Mouse (Mus musculus) forebrain, embryonic 10.5 days (tissue): Measurements from ENCODE around the gene Macf1. TPM values are rescaled to one million over a fixed set of nuclear protein-coding genes. Genes with fewer than 3 reads are reported as not detected.
A peak's percentile ranks its signal among the peaks of the same experiment; 100 is the strongest.
"Not testable (repeated sequence)": the region's sequence is repeated elsewhere in the genome, so short reads cannot be mapped to it uniquely, and the experiment has no call there.

Experiments
- DNase-seq: peaks from one replicate; pipeline ENCODE4 v3.0.0-alpha.2; 2017; ENCODE audit warnings: low spot score; ENCODE audit errors: extremely low spot score
- H3K27ac ChIP-seq: fragments of 300-500 bp; sonication (generic); 2 replicates; pipeline ENCODE4 v1.5.1; 2016; ENCODE audit warnings: mild to moderate bottlenecking
- H3K27me3 ChIP-seq: fragments of 300-500 bp; sonication (generic); 2 replicates; pipeline ENCODE4 v1.6.1; 2016; ENCODE audit warnings: mild to moderate bottlenecking; ENCODE audit not compliant: poor library complexity, severe bottlenecking
- H3K36me3 ChIP-seq: fragments of 300-500 bp; sonication (generic); replicated peaks from 2 replicates; pipeline ENCODE4 v1.6.1; 2016; ENCODE audit warnings: mild to moderate bottlenecking, moderate library complexity
- H3K4me1 ChIP-seq: fragments of 300-500 bp; sonication (generic); 2 replicates; pipeline ENCODE4 v1.6.1; 2016
- H3K4me3 ChIP-seq: fragments of 300-500 bp; sonication (generic); 2 replicates; pipeline ENCODE4 v1.5.1; 2016; ENCODE audit warnings: mild to moderate bottlenecking, moderate library complexity
- H3K9me3 ChIP-seq: fragments of 300-500 bp; sonication (generic); 2 replicates; pipeline ENCODE4 v1.6.1; 2016; ENCODE audit warnings: mild to moderate bottlenecking, moderate library complexity
- WGBS: fragments of 180-500 bp; shearing (Covaris S2); methylation state at CpG from one replicate; pipeline ENCODE4 v1.1.7; 2016; 5-methylcytosine and 5-hydroxymethylcytosine counted together
- polyA plus RNA-seq: library from polyadenylated mRNA; unstranded; fragments of >200 nt; fragmentation: Nextera tagmentation; extraction: Ambion mirVana; gene quantifications from 2 replicates; pipeline ENCODE4 v1.2.1, GENCODE M21; 2016

Gene Macf1
- polyA plus RNA-seq, 1 experiment from 2014 or later: 50.2 TPM

- no peaks in the 10 kb centered on the region; the same call in 1 of the 2 replicates for H3K9me3 ChIP-seq
- 74% methylated on average over 6 of the region's 6 CpGs for WGBS
- no peak for DNase-seq
- peaks cover 22% of the 10 kb centered on the region for H3K27me3 ChIP-seq
- no peak overlapping the region for H3K4me3 ChIP-seq
- H3K36me3 ChIP-seq: no peaks in the 10 kb centered on the region
- no peaks in the 10 kb centered on the region for H3K4me1 ChIP-seq
- no peak overlapping the region for H3K27ac ChIP-seq
Observed at GRCm38 (mm10) chr4:123328946-123329345, 355.2 kb downstream of the Macf1 start.

GRCm38 (mm10) chr4:123327630-123328029 lies 356.5 kb downstream of the Macf1 start:
- Histone ChIP-seq H3K4me3 (no peak overlapping the region), H3K27me3 (peaks cover 35% of the 10 kb centered on the region), H3K9me3 (no peaks in the 10 kb centered on the region; the same call in 1 of the 2 replicates), H3K36me3 (no peaks in the 10 kb centered on the region), H3K4me1 (peaks cover 10% of the 10 kb centered on the region), H3K27ac (no peak overlapping the region)
- DNase-seq: no peak
- 65% methylated on average over 3 of the region's 3 CpGs for WGBS

GRCm38 (mm10) chr4:123326087-123326486 lies 358.1 kb downstream of the Macf1 start:
- H3K27ac ChIP-seq: no peak overlapping the region
- H3K9me3 ChIP-seq: no peaks in the 10 kb centered on the region
- no peaks in the 10 kb centered on the region for H3K36me3 ChIP-seq
- 89% methylated on average over 3 of the region's 3 CpGs for WGBS
- peaks cover 11% of the 10 kb centered on the region for H3K4me1 ChIP-seq
- H3K4me3 ChIP-seq: no peak overlapping the region
- DNase-seq: no peak
- H3K27me3 ChIP-seq: peaks cover 47% of the 10 kb centered on the region

GRCm38 (mm10) chr4:123323534-123323933 lies 360.6 kb downstream of the Macf1 start, which contains the start of gene Oxct2a:
Oxct2a (minus strand) TSS chr4:123323634.
- Histone ChIP-seq H3K27ac (no peak within 1 kb of the TSS), H3K4me3 (peak within 1 kb of the TSS; percentile 41), H3K9me3 (no peaks in the 10 kb centered on the region), H3K4me1 (peaks cover 18% of the 10 kb centered on the region), H3K27me3 (peaks cover 47% of the 10 kb centered on the region), H3K36me3 (no peaks in the 10 kb centered on the region)
- WGBS: 13% methylated on average over 13 of the region's 13 CpGs
- DNase-seq: no peak

- not testable (repeated sequence) for H3K27ac ChIP-seq, H3K36me3 ChIP-seq, DNase-seq, H3K9me3 ChIP-seq
- Histone ChIP-seq H3K4me1 (peaks cover 18% of the 10 kb centered on the region), H3K4me3 (peak overlapping the region; percentile 41), H3K27me3 (peaks cover 47% of the 10 kb centered on the region)
- WGBS: 24% methylated on average over 22 of the region's 38 CpGs
Observed at GRCm38 (mm10) chr4:123322910-123323309, 361.2 kb downstream of the Macf1 start.

- H3K4me1 ChIP-seq: no peaks in the 10 kb centered on the region; the same call in 1 of the 2 replicates
- H3K27me3 ChIP-seq: no peaks in the 10 kb centered on the region
- H3K36me3 ChIP-seq: peaks cover 4% of the 10 kb centered on the region
- H3K4me3 ChIP-seq: no peak overlapping the region
- H3K27ac ChIP-seq: no peak overlapping the region
- no peak for DNase-seq
- no peaks in the 10 kb centered on the region for H3K9me3 ChIP-seq
- 78% methylated on average over 3 of the region's 3 CpGs for WGBS
Observed at GRCm38 (mm10) chr4:123314497-123314896, 369.7 kb downstream of the Macf1 start.

- Histone ChIP-seq H3K27ac (no peak overlapping the region), H3K4me1 (no peaks in the 10 kb centered on the region; the same call in 1 of the 2 replicates), H3K36me3 (peaks cover 4% of the 10 kb centered on the region), H3K9me3 (no peaks in the 10 kb centered on the region), H3K4me3 (no peak overlapping the region), H3K27me3 (no peaks in the 10 kb centered on the region)
- WGBS: 91% methylated on average over 6 of the region's 6 CpGs
- no peak for DNase-seq
Observed at GRCm38 (mm10) chr4:123313010-123313409, 371.1 kb downstream of the Macf1 start.

- 81% methylated on average over 7 of the region's 7 CpGs for WGBS
- H3K9me3 ChIP-seq: no peaks in the 10 kb centered on the region
- no peak for DNase-seq
- no peak overlapping the region for H3K4me3 ChIP-seq
- no peak overlapping the region for H3K27ac ChIP-seq
- H3K4me1 ChIP-seq: no peaks in the 10 kb centered on the region; the same call in 1 of the 2 replicates
- peaks cover 9% of the 10 kb centered on the region for H3K36me3 ChIP-seq
- H3K27me3 ChIP-seq: no peaks in the 10 kb centered on the region
Observed at GRCm38 (mm10) chr4:123311845-123312244, 372.3 kb downstream of the Macf1 start.

- no peak overlapping the region for H3K4me3 ChIP-seq
- H3K36me3 ChIP-seq: peaks cover 34% of the 10 kb centered on the region
- no peaks in the 10 kb centered on the region; the same call in 1 of the 2 replicates for H3K4me1 ChIP-seq
- 57% methylated on average over 3 of the region's 3 CpGs for WGBS
- H3K27me3 ChIP-seq: no peaks in the 10 kb centered on the region
- DNase-seq: no peak
- peaks cover 4% of the 10 kb centered on the region; the same call in 1 of the 2 replicates for H3K9me3 ChIP-seq
- no peak overlapping the region for H3K27ac ChIP-seq
Observed at GRCm38 (mm10) chr4:123308292-123308691, 375.9 kb downstream of the Macf1 start.

- Histone ChIP-seq H3K9me3 (peaks cover 4% of the 10 kb centered on the region; the same call in 1 of the 2 replicates), H3K4me3 (no peak overlapping the region), H3K27ac (no peak overlapping the region), H3K36me3 (peaks cover 47% of the 10 kb centered on the region), H3K4me1 (no peaks in the 10 kb centered on the region), H3K27me3 (no peaks in the 10 kb centered on the region)
- DNase-seq: no peak
- 93% methylated on average over 10 of the region's 10 CpGs for WGBS
Observed at GRCm38 (mm10) chr4:123306999-123307398, 377.2 kb downstream of the Macf1 start.

GRCm38 (mm10) chr4:123305789-123306188 lies 378.4 kb downstream of the Macf1 start:
- Histone ChIP-seq H3K27ac (no peak overlapping the region), H3K4me1 (no peaks in the 10 kb centered on the region), H3K9me3 (peaks cover 4% of the 10 kb centered on the region; the same call in 1 of the 2 replicates), H3K4me3 (no peak overlapping the region), H3K36me3 (peaks cover 54% of the 10 kb centered on the region), H3K27me3 (no peaks in the 10 kb centered on the region)
- 43% methylated on average over 3 of the region's 3 CpGs for WGBS
- DNase-seq: peak; percentile 29
